In the genomic region with DNA sequence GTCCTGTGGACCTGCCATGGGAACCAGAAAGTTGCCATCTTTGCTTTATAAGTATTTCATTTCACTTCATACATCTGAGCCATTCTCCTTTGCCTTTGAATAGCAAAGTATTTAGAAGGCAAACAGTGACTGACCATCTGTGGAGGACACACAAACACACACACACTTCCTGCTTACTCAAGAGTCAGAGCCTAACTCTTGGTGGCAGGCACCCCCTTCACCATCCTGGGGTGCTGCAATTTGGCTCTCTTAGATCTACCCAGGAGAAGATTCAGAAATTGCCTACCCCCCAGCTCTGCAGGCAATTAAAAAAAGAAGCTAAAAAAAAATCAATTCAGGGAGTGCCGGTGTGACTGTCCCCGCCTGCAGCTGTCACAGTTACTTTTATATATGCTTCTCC, we compare ENCODE assay signal across 26 mouse cellular contexts. TPM values are rescaled to one million over a fixed set of nuclear protein-coding genes. Genes with fewer than 3 reads are reported as not detected.
DNase-seq lines count a peak whose midpoint lies in the region; ATAC-seq and TF ChIP-seq lines count a peak whose summit lies in the region.
"Had no signal": no experiment of that assay in that cellular context is flagged by ENCODE, and none has a peak within 500 bp of the region (broad histone marks: within the 10 kb centered on the region; RNA-seq: fewer than 3 reads in every experiment).

No protein-coding gene starts in this region.

- DNase-seq in forebrain, embryonic 10.5 days (ENCODE audit: extremely low spot score, low spot score), result no peak
- DNase-seq in liver, postnatal 0 days, result no peak
- no peak for DNase-seq in liver
- peak; percentile 44 for DNase-seq in brain, adult 2 months (ENCODE audit: low read depth, low spot score)
- no peak for DNase-seq in thymus, postnatal 25 days
- DNase-seq in layer of hippocampus, postnatal 25 days (ENCODE audit: extremely low spot score in 1 of 2, low spot score in 1 of 2), result no peak
- DNase-seq: adrenal gland, postnatal 14 days; cerebellum, adult 18-20 months; cerebellum, adult 9-11 months; cerebellum, postnatal 36 days; gastrocnemius, adult 2 months; gastrocnemius, postnatal 36 days; heart, adult 2 months had no signal

- WGBS in forebrain, embryonic 10.5 days, result 78% methylated on average over 2 of the region's 2 CpGs
- WGBS in forebrain, embryonic 13.5 days, result 53% methylated on average over 2 of the region's 2 CpGs
- 47% methylated on average over 2 of the region's 2 CpGs for WGBS in liver, postnatal 0 days (ENCODE audit: insufficient replicate concordance)

- H3K4me1 ChIP-seq in forebrain, embryonic 10.5 days, result peaks cover 40% of the 10 kb centered on the region
- H3K4me1 ChIP-seq in forebrain, embryonic 13.5 days, result peaks cover 20% of the 10 kb centered on the region
- peaks cover 8% of the 10 kb centered on the region; the same call in 1 of the 2 replicates for H3K4me1 ChIP-seq in liver, postnatal 0 days (ENCODE audit: insufficient read depth)

- H3K4me3 ChIP-seq in forebrain, embryonic 10.5 days, result no peak overlapping the region
- H3K4me3 ChIP-seq in forebrain, embryonic 13.5 days, result no peak overlapping the region
- no peak overlapping the region for H3K4me3 ChIP-seq in liver, postnatal 0 days (ENCODE audit: low read depth, low read length)
- H3K4me3 ChIP-seq: embryonic facial prominence, embryonic 15.5 days; erythroblast, embryonic 14.5 days; gastrocnemius, adult 2 months; heart, adult 2 months; heart, embryonic 12.5 days; hindbrain, embryonic 12.5 days had no signal

- no peak for TF ChIP-seq CTCF in liver, postnatal 0 days (IDR thresholded peaks at IDR 0.05; ENCODE audit: low read depth)

- H3K9ac ChIP-seq in forebrain, embryonic 13.5 days, result no peak overlapping the region
- H3K9ac ChIP-seq in liver, postnatal 0 days (replicated peaks), result no peak overlapping the region
- H3K9ac ChIP-seq: embryonic facial prominence, embryonic 15.5 days; heart, embryonic 12.5 days; hindbrain, embryonic 12.5 days had no signal

- no peak overlapping the region for H3K4me2 ChIP-seq in forebrain, embryonic 13.5 days
- no peak overlapping the region for H3K4me2 ChIP-seq in liver, postnatal 0 days (ENCODE audit: low read depth, low read length)
- H3K4me2 ChIP-seq: embryonic facial prominence, embryonic 15.5 days; heart, embryonic 12.5 days; hindbrain, embryonic 12.5 days had no signal

- no peak for ATAC-seq in forebrain, embryonic 13.5 days
- ATAC-seq in liver, postnatal 0 days, result no peak
- ATAC-seq: activated CD4-positive, CD25-positive, alpha-beta regulatory T cell, adult 4 months; forebrain, embryonic 16.5 days; hindbrain, embryonic 16.5 days; inflammation-experienced regulatory T-cells, adult 6 months; Patski had no signal

- no peaks in the 10 kb centered on the region for H3K27me3 ChIP-seq in forebrain, embryonic 10.5 days (ENCODE audit: poor library complexity, severe bottlenecking)
- no peaks in the 10 kb centered on the region for H3K27me3 ChIP-seq in forebrain, embryonic 13.5 days
- H3K27me3 ChIP-seq in liver, postnatal 0 days (ENCODE audit: insufficient read depth, low read length), result no peaks in the 10 kb centered on the region
- H3K27me3 ChIP-seq: embryonic facial prominence, embryonic 15.5 days; heart, embryonic 12.5 days; hindbrain, embryonic 12.5 days; Patski had no signal

- no peaks in the 10 kb centered on the region for H3K9me3 ChIP-seq in forebrain, embryonic 10.5 days
- no peaks in the 10 kb centered on the region for H3K9me3 ChIP-seq in forebrain, embryonic 13.5 days (replicated peaks)
- no peaks in the 10 kb centered on the region for H3K9me3 ChIP-seq in liver, postnatal 0 days (ENCODE audit: low read length)
- H3K9me3 ChIP-seq: embryonic facial prominence, embryonic 15.5 days; heart, embryonic 12.5 days; hindbrain, embryonic 12.5 days had no signal

- H3K36me3 ChIP-seq in forebrain, embryonic 10.5 days (replicated peaks), result 0 out of 2 replicates have a peak, but pooled peaks cover 3% of the 10 kb centered on the region
- H3K36me3 ChIP-seq in forebrain, embryonic 13.5 days (ENCODE audit: poor library complexity, severe bottlenecking), result peaks cover 2% of the 10 kb centered on the region; the same call in 1 of the 2 replicates
- H3K36me3 ChIP-seq in liver, postnatal 0 days (replicated peaks; ENCODE audit: insufficient read depth, low read length), result no peaks in the 10 kb centered on the region
- H3K36me3 ChIP-seq: heart, embryonic 12.5 days had no signal

- H3K27ac ChIP-seq in forebrain, embryonic 10.5 days, result 0 out of 2 replicates have a peak overlapping the region, but pooled peaks have one; percentile 17
- H3K27ac ChIP-seq in forebrain, embryonic 13.5 days, result no peak overlapping the region
- peak overlapping the region; percentile 0; the same call in 1 of the 2 replicates for H3K27ac ChIP-seq in liver, postnatal 0 days (ENCODE audit: low read depth)
- H3K27ac ChIP-seq: embryonic facial prominence, embryonic 15.5 days; gastrocnemius, adult 2 months; heart, adult 2 months; hindbrain, embryonic 12.5 days had no signal

- no peak for TF ChIP-seq EP300 in liver, postnatal 0 days (IDR thresholded peaks at IDR 0.05; ENCODE audit: low read depth)

RNA-seq across cellular contexts. Expression of gene Dync2li1, which starts 20.2 kb away (rescaled TPM):
- polyA plus RNA-seq in forebrain, embryonic 10.5 days (2016; fragmentation: Nextera tagmentation; extraction: Ambion mirVana), result 35.5 and 36.0 TPM in 2 replicates
- polyA plus RNA-seq in forebrain, embryonic 13.5 days (2015; fragmentation: Nextera tagmentation; extraction: Ambion mirVana), result 30.6 and 35.9 TPM in 2 replicates
- polyA plus RNA-seq in liver, postnatal 0 days (2015; fragmentation: Nextera tagmentation; extraction: Ambion mirVana), result 2.4 and 3.4 TPM in 2 replicates
- 10 to 100 TPM; 20.4 to 20.5 TPM for total RNA-seq in layer of hippocampus, postnatal 25 days (2021)
- polyA plus RNA-seq: erythroblast, embryonic 14.5 days had no signal

RNA-seq across cellular contexts. Expression of gene Abcg8, which starts 29.6 kb away (rescaled TPM):
- polyA plus RNA-seq in forebrain, embryonic 10.5 days (2016; fragmentation: Nextera tagmentation; extraction: Ambion mirVana), result 0.23 and 0.33 TPM in 2 replicates
- polyA plus RNA-seq in forebrain, embryonic 13.5 days (2015; fragmentation: Nextera tagmentation; extraction: Ambion mirVana), result 0.09 and 0.37 TPM in 2 replicates
- 5.6 and 7.4 TPM in 2 replicates for polyA plus RNA-seq in liver, postnatal 0 days (2015; fragmentation: Nextera tagmentation; extraction: Ambion mirVana)
- not detected for total RNA-seq in layer of hippocampus, postnatal 25 days (2021)
- total RNA-seq: adrenal gland, adult 18-20 months; gastrocnemius, adult 2 months; gastrocnemius, postnatal 36 days; heart, adult 2 months; heart, postnatal 25 days had no signal
- polyA plus RNA-seq: activated CD4-positive, CD25-positive, alpha-beta regulatory T cell, adult 4 months; C2C12; erythroblast, embryonic 14.5 days; forebrain, embryonic 16.5 days; heart, adult 2 months; heart, embryonic 12.5 days; inflammation-experienced regulatory T-cells, adult 6 months had no signal

RNA-seq across cellular contexts. Expression of gene Abcg5, which starts 36.3 kb away (rescaled TPM):
- polyA plus RNA-seq in forebrain, embryonic 10.5 days (2016; fragmentation: Nextera tagmentation; extraction: Ambion mirVana), result 5.3 and 5.4 TPM in 2 replicates
- 4.1 and 4.3 TPM in 2 replicates for polyA plus RNA-seq in forebrain, embryonic 13.5 days (2015; fragmentation: Nextera tagmentation; extraction: Ambion mirVana)
- polyA plus RNA-seq in liver, postnatal 0 days (2015; fragmentation: Nextera tagmentation; extraction: Ambion mirVana), result 9.3 and 12.7 TPM in 2 replicates
- total RNA-seq in layer of hippocampus, postnatal 25 days (2021), result not detected
- total RNA-seq: adrenal gland, adult 18-20 months; gastrocnemius, adult 2 months; gastrocnemius, postnatal 36 days; heart, adult 2 months; heart, postnatal 25 days had no signal
- polyA plus RNA-seq: activated CD4-positive, CD25-positive, alpha-beta regulatory T cell, adult 4 months; C2C12; erythroblast, embryonic 14.5 days; heart, adult 2 months; Patski had no signal
